Mouse (Mus musculus) left cerebral cortex, adult 18-20 months (tissue): ENCODE results near the gene Tmod4. TPM values are rescaled to one million over a fixed set of nuclear protein-coding genes. Genes with fewer than 3 reads are reported as not detected.

ENCODE experiments used
- DNase-seq, 2 experiments: peaks; one replicate each; pipeline ENCODE4 v3.0.0; 2021 to 2022; ENCODE audit warnings: low spot score in 2 of 2, mixed read lengths in 1 of 2
- total RNA-seq, 2 experiments: library from RNA; stranded (reverse); gene quantifications; 2 replicates each; pipeline ENCODE4 v1.2.3; 2021

Tmod4 gene
- total RNA-seq, 2 experiments from 2014 or later, result 0.73 TPM; not detected in 1

DNA sequence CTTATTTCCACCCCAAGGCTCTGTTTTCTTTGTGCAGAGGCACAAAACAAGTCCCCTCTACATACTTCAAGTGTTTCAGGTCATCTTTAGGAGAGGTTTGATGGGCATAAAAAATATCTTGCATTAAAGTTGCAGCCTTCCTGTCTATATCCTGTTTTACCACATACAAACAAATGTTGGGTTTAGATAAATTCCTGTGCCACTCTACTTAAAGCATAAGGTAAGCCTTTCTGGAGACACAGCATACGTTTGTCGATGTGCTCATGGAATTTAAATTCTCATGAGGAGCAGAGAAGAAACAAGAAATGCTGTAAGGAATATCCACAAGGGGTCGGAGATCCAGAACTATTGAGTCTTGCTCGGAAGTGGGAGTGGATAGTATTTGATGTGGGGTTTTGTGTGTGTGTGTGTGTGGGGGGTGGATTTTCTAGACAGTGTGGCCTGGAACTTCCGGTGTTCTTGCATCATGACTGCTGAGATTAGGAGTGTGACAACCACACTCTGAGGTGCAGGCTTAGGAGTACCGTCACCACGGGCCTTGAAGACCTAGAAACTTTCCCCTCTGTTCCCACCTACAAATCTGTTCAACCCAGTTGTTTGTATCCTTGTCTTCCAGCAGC, 11.3 kb downstream of the Tmod4 start:
- DNase-seq, result no peak

DNA sequence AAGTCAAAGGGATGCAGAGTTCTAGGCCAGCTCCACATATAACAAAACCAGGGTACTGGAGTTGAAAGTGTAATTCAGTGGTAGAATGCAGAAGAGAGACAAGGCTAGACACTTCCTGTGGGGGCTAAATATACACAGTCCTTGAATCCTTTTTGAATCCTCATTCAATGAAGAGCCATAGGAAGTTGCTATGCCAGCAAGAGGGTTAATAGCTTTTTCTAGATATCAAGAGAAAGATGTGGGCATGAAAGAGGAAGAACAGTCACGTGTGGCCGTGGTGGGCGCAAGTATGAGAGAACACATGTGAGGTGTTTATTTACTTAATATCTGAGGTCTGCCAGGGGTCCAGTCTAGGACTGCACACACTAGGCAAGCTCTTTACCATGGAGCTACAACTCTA, 12.1 kb downstream of the Tmod4 start:
- DNase-seq, result no peak

DNA sequence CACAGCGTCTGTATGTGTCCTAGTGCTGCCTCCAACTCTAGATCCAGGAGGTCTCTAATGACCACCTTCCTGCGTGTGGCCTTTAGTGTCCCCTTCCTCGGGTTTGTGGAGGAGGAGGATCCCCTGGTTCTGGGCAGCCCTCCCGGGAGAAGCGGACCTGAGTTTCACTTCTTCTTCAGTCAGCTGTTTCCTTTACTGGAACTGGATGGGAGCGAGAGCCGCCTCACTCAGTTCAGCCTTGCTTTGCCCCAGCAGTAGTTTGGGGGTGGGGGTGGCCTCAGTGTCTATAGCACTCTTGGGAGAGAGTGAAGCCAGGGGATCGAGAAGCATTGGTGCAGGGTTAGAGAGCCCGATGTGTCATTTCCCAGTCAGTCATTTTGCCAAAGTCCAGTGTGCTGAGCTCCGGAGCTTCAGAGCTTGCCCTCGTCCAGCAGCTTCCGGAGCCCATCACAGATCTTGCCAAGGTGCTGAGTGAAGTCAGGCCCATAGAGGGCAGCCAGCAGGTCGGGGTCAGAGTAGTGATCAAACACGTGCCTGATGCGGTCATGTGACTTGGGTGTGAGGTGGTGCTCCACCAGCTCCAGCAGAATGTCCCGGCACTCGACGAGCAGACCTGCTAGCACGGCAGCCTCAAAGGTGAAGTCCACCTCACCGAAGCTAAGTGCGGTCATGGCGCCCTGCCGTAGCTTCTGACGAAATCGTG, 15.5 kb downstream of the Tmod4 start:
- DNase-seq, result no peak

DNA sequence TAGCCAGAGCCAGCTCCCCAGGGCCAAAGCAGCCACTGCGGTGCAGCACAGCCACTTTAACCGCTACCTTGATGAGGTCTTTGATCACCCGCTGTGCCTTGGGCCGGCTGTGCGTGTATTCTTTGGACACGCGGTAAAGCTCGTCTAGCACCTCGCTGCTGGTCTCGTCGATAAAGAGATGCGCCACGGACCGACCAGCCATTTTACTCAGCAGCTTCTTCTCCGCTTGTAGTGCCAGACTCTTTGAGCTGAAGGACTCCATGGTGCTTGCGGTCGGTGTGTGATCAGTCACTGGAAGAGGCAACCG, 16.0 kb downstream of the Tmod4 start:
- no peak for DNase-seq

DNA sequence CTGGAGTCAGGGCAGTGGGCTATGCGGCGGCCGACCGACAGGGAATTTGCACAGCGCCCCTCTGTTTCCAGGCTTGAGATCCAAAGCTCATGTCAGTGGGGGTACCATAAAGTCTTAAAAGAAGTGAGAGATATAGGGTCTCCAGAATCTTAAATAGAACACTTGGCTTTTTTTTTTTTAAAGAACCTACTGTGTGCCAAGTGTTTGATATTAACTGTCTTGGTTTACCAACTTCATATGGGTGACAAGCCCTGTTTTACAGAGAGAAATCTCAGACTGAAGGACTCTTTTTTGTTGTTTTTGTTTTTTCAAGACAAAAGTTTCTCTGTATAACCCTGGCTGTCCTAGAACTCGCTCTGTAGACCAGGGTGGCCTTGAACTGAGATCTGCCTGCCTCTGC, 16.5 kb downstream of the Tmod4 start:
- no peak for DNase-seq

DNA sequence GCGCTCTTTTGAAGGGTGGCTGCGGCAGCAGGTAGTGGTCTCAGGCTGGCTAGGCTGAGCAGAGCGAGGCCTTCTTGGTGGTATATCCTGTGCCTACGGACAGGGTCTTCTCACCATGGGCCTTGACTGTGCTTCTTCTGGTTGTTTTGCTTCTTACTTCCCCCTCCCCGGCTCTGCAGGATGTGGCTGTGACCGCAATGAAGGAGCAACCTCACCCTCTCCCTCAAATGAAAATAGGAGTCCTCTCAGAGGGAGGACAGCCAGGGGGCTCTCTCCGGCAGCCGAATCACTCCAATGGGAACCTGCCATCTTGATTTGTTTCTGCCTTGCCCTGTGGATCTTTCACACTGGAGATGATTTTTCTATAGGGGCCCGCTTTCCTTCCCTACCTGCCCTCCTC, 17.2 kb downstream of the Tmod4 start:
- no peak for DNase-seq

DNA sequence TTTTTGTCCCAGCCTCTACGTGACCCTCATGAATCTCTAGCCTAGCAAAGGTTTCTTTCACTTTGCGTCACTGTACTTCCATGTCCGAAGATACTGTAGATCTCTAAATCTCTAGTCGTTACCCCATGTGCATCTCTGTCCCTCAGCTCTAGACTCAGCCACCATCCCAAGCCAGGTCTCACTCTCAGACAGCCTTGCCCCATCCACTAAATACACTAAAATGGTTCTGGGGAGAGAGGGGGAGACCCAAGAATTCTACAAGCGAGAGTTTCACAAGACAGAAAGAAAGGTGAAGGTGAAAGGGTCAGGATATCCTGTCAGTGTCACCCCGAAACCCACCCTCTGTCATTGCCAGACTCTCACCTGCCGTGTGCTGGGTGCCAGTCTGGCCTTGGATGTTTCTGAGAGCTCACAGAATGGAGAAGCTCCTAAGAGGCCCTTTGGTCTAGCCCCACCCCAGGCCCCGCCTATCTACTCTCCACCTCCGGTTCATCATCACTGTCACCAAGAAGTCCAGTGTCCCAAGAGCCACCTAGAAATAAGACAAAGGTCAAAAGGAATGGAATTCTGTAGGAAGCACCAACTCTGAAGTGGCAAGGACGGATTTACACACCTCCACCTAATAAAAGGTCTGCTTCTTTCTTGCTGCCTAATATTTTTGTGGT, 17.8 kb downstream of the Tmod4 start, which contains the start of gene Tnfaip8l2:
Tnfaip8l2 (minus strand) TSS at position 409 of the 665 bp plus-strand sequence.
- no peak for DNase-seq

DNA sequence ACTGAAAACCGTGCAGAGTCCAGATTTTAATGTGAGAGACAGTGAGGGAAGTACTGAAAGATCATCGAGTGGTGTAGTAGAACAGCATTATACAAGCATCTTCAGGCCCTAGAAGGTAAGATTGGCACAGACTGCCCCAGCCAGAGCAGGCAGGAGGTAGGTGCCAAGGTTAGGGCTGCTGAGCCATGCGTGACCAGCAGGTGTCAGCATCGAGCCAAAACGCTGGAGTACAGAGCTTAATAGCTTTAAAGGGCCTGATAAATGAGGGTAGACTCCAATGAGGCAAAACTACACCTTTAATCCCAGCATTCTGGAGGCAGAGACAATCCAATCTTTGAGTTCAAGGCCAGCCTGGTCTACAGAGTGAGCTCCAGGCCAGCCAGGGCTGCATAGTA, 18.3 kb downstream of the Tmod4 start:
- peak; percentile 86 to 88 for DNase-seq

DNA sequence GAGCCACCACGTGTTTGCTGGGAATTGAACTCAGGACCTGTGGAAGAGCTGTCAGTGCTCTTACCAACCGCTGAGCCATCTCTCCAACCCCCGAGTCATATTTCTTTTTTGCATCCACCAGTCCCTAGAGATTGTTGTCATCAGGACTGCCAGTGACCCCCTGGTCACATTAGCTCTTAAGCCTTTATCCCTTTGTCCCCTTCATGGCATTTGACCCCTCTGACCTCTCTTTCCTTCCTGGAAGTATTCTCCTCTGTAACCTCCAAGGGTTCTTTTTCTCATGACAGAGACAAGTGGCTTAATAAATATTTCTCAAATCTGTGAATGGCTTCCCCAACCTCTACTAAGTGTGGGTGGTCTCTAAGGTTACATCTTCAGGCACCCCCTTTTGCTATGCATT, 23.6 kb downstream of the Tmod4 start:
- no peak for DNase-seq

DNA sequence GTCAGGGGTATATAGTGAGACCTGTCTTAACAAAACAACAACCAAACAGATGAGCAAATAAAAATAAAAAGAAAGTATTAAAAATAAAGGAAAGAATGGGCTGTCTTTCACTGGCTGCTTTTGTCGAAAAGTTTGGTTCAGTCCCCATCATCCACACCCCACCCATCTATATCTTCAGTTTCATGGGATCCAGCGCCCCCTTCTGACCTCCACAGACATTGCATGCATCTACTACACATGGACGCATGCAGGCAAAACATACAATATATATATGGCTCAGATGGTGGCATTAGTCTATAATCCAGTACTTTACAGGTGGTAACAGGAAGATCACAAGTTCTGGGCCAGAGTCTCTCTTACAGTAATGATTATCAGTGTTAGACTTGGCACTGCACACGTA, 29.6 kb downstream of the Tmod4 start:
- peak in 1 of 2 experiments; percentile 41 for DNase-seq

DNA sequence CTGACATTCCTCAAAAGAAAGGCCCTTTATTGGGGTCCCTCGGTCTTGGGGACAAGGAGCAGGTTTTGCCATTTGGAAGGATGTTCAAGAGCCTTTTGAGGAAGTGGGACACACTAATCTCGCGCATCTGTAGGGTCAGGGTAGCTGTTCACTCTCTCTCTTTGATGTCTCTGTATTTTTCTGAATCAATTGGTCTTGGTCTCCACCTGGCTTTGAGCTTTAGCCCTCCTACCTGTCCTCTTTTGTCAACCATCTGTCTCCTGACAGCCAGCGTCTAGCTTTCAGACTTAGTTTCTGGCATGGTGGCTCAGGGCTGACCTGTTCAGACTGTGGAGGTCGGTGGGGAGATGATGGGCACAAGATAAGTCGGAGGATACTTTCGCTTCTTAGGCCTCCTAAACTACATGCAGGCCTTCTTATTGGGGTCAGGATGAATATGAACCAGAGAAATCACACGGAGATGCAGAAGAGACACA, 35.3 kb downstream of the Tmod4 start:
- DNase-seq, result no peak

DNA sequence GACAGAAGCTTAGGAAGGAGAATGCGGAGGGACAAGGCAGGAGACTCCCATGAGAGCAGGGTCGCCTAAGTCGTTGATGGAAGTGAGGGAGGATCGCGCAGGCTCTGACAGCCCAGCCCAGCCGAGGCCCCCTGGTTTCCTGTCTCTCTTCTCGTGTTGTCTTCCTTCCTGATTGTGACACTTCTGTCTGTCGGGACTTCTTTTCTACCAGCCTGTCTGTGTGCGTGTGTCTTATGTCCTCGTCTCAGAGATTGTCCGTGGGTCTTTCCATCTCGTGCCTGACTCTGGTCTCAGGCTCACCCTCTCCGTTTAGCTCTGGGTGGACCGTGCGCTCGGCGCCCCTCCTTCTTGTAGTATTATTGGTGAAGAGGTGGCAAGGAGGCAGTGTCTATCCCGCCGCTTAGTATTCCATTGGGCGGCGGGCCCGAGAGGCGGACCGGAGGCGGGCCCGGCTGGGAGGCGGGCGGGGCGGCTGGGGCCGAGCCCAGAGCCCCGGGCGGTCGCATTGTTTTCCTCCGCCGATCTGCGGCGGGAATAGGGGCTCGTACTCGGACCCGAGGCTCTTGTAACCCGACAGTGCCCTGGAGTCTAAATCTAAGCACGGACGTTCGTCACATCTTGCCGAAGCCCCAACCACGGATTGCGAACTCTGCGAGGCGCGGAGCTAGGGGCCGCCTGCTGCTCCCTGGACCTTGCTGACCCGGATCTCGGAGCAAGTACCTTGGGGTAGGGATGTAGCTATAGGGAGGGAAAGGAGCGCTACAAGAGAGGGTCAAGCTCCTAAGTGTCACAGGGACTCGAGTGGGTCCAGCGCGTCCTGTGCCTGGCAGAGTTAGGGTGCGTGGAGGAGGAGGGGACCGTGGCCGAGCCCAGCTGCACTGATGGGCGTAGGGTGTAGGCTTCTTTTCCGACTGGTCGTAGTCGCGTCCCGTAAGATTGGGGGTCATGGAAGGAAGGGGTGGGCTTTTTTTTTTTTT, 36.0 kb downstream of the Tmod4 start, which contains the start of gene Sema6c:
Sema6c (plus strand) TSS at position 471 of the 977 bp plus-strand sequence.
- peak; percentile 81 to 92 for DNase-seq

DNA sequence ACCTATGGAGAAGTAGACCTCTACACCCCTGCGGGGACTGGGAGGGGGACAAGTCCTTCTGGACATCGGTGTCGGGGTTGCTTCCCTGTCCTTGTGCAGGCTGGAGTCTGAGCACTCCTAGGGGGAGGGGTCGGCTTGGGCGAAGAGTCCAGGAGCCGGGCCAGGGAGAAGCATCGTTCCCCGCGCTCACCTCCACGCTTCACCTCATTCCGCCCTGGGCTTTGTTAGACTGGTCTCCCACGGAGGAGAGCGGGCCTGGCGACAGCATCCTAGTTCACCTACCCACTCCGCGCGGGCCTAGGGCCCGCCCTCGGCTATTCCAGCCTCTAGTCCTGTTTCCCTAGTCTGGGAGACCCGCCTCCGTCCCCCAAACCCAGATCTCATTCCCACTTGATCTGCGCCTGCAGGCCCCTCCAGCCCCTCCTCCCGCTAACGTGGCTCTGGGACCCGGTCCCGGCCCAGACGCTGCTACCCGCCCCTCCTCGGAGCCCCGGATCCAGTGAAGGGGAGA, 36.8 kb downstream of the Tmod4 start:
- DNase-seq, result no peak

DNA sequence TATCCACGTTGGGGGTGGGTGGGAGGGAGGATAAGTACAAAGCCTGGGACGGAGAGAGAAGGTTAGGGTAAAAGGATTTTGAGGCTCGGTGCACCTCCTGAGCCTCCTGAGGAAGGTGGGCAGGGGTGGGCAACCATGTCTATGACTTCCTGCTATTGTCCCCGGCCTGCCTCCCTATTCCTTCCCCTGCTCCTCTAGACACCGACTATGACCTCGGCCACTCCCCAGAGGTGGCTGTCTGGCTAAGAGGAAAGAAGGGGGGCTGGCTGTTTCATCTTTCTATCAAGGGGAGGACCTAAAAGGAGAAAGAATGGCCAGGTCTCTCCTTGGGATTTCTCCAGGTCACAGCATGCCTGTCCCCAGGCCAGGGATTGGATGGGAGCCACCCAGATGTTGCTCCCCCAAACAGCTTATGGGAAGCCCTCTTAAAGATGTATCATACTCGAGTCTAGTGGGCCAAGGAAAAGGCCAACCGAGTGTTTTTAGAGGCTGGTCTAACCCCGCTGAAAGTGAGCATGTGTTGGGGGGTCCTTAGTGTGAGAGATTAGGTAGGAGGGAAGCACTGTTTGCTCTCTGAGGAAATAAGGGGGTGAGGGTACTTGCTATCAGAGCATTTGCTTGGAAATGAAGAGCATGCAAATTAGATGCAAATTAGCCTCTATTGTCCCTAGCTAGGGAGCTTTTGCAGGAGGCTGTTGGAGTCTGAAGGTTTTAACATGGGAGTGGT, 37.5 kb downstream of the Tmod4 start:
- DNase-seq, result no peak

DNA sequence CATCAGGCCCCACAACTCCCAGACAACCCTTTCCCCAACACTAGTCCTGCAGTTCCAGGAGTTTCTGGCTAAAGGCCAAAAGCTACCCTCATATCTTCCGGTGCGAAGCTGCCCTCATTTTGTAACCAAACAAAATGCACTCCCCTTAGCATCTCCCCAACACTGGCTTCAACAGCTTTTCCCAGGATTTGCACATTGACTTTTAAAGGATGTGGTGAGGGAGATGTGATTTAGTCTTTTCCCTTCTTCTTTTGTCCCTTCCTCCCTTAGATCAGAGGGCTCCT, 38.0 kb downstream of the Tmod4 start:
- no peak for DNase-seq

DNA sequence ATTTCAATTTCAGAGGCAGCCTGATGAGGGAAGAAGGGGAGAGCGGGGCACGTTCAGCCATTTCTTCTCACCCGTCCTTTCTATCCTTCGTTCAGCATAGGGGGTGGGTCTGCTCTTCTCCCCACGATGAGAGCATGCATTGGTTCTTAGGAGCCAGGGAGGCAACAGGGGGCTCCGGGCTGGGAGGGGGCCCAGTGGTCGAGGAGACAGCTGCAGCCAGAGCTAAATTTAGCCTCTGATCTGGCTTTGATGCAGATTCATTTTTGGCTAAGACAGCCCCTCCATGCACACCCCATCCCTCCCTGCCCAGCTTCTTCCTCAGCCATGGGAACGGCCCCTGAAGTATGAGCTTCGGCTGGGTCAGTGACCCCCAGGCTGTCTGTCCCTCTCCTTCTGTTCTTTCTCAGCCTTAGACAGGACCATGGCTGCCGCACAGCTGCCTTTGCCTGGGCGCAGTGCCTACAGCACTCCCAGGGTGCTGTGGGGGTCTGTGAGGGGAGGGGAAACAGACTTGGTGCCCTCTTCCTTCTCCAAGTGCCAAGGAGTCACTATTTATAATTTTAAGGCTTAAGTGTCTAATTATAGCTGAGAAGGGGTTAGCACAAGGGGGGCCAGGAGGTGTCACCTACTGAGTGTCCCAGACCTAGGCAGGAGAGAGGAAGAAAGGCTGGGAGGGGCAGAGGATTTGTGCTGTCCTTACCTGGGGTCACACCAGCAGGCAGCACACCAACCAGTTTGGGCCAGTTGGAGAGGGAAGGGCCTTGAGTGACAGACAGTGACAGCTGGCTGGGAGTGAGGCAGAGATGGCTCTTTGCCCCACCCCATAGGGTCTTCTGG, 39.4 kb downstream of the Tmod4 start:
- no peak for DNase-seq

DNA sequence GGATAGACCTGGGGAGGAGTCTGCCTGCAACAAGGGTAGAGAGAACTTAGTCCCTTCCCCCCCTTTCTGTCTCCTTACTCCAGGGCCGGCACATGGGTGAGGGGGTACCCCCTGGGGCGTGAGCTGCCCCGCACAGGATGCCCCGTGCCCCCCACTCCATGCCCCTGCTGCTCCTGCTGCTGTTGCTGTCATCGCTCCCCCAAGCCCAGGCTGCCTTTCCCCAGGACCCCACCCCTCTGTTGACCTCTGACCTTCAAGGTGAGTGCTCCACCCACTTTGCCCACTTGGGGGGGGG, 39.9 kb downstream of the Tmod4 start:
- DNase-seq, result no peak

DNA sequence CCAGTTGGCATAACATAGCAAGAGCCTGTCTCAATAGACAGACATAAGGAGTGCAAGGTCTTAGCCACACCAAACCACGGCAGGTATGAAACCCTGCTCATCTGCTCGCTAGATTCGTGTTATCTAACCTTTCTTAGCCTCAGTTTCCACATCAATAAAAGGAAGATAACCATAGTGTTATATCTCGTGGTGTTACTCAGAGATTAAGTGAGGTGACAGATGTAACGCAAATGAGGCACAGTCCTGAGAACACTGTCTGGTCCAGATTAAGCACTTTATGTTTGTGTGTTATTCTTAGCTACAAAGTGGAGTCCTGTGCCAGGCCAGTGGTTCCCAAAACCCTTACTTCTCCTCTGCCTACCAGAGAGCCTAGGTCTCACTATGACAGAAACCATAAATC, 40.6 kb downstream of the Tmod4 start:
- DNase-seq, result no peak

DNA sequence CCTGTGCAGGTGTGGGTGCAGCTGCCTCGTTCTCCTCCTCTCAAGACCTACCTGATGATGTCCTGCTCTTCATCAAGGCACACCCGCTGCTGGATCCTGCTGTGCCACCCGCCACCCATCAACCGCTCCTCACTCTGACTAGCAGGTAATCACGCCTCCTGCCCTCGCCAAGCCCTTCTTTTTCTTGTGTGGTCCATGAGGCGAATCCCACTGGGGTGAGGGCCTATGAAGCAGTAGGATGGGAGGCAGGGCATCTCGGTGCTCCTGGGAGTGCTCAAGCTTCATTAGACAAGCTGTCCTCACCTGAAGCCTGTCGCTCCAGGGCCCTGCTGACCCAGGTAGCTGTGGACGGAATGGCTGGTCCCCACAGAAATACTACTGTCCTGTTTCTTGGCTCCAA, 45.7 kb downstream of the Tmod4 start:
- no peak for DNase-seq

DNA sequence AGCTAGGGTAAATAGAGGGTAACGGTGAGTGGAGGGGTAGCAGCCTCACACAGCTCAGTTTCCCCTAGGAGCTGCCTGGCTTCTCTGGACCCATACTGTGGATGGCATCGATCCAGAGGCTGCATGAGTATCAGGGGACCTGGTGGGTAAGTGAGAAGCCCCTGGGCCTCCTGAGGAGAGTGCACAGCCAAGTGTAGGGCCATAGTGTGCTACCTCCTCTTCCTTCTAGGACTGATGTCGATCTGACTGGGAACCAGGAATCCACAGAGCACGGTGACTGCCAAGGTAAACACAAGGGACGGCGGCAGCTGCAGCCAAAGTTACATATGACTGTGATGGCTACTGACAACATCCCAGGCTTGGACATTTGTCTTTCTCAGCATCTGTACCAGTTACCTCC, 46.8 kb downstream of the Tmod4 start:
- DNase-seq, result no peak
